Mouse (Mus musculus) megakaryocyte, embryonic 14.5 days (primary cell): ENCODE results near the gene Cacna1d.

Experiments used
- FLI1 ChIP-seq: IDR thresholded peaks from 2 replicates; pipeline ENCODE4 v1.6.1; 2012; ENCODE audit warnings: low read length, inconsistent platforms, mixed read lengths
- GATA1 ChIP-seq: IDR thresholded peaks from 3 replicates; pipeline ENCODE4 v1.6.1; 2012; ENCODE audit warnings: mixed read lengths, low read length, inconsistent platforms, borderline replicate concordance

DNA sequence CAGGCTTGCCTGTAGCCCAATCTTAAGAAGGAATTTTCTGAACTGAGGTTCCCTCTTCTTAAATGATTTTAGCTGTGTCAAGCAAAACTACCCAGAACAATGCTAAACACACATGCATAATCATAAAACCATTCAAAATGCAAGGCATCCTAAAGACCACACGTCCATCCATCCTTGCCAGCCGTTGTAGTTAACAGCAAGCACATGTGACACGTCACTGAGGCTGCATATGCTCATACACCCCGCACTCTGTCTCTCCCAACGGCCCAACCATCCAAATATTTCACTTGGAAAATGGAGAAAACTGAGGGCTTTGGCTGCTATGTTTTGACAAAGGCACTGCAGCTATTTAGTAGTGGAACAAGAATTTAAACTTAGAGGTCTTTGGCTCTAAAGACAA is 220.9 kb downstream of the Cacna1d start:
- TF ChIP-seq GATA1 = no peak
- TF ChIP-seq FLI1 = no peak
